Mouse (Mus musculus) stomach, embryonic 14.5 days (tissue): Measurements from ENCODE around the gene Gm11084. TPM values are rescaled to one million over a fixed set of nuclear protein-coding genes. Genes with fewer than 3 reads are reported as not detected.

Experiments used
- ATAC-seq: fragments of 200-750 bp; cut with Nextera tagmentation; 2 replicates; pipeline ENCODE4 v1.8.0; 2017; ENCODE audit warnings: low read depth, moderate TSS enrichment; ENCODE audit not compliant: insufficient number of reproducible peaks, insufficient read depth, low FRiP score
- H3K27ac ChIP-seq: fragments of 300-500 bp; sonication (generic); 2 replicates; pipeline ENCODE4 v1.5.1; 2014; ENCODE audit warnings: mild to moderate bottlenecking, low read length, moderate library complexity, mixed read lengths
- H3K27me3 ChIP-seq: fragments of 300-500 bp; sonication (generic); 2 replicates; pipeline ENCODE4 v1.6.1; 2014; ENCODE audit warnings: low read length, control low read depth, mixed read lengths; ENCODE audit not compliant: control insufficient read depth, insufficient read depth
- H3K36me3 ChIP-seq: fragments of 300-500 bp; sonication (generic); 2 replicates; pipeline ENCODE4 v1.6.1; 2014; ENCODE audit warnings: mild to moderate bottlenecking, control low read depth, low read length, moderate library complexity, mixed read lengths; ENCODE audit not compliant: control insufficient read depth, insufficient read depth
- H3K4me1 ChIP-seq: fragments of 300-500 bp; sonication (generic); 2 replicates; pipeline ENCODE4 v1.6.1; 2014; ENCODE audit warnings: low read length, control low read depth, mixed read lengths; ENCODE audit not compliant: control insufficient read depth, insufficient read depth
- H3K4me2 ChIP-seq: fragments of 300-500 bp; sonication (generic); replicated peaks from 2 replicates; pipeline ENCODE4 v1.6.1; 2014; ENCODE audit warnings: low read depth, low read length, control low read depth
- H3K4me3 ChIP-seq: fragments of 300-500 bp; sonication (generic); 2 replicates; pipeline ENCODE4 v1.5.1; 2014; ENCODE audit warnings: low read depth, low read length, control low read depth
- H3K9ac ChIP-seq: fragments of 300-500 bp; sonication (generic); replicated peaks from 2 replicates; pipeline ENCODE4 v1.6.1; 2014; ENCODE audit warnings: low read depth, mild to moderate bottlenecking, control low read depth, low read length, moderate library complexity, mixed read lengths
- H3K9me3 ChIP-seq: fragments of 300-500 bp; sonication (generic); 2 replicates; pipeline ENCODE4 v1.6.1; 2016; ENCODE audit warnings: low read depth, low read length, control low read depth; ENCODE audit not compliant: control insufficient read depth
- WGBS: fragments of 180-500 bp; shearing (Covaris S2); extraction: QIAGEN DNeasy Blood & Tissue Kit; methylation state at CpG from one replicate; pipeline ENCODE4 v1.1.7; 2014; 5-methylcytosine and 5-hydroxymethylcytosine counted together
- polyA plus RNA-seq: library from polyadenylated mRNA; unstranded; fragments of >200 nt; fragmentation: Nextera tagmentation; extraction: Ambion mirVana; gene quantifications from 2 replicates; pipeline ENCODE4 v1.2.1, GENCODE M21; 2014

The Gm11084 gene
- polyA plus RNA-seq, 1 experiment from 2014 or later = not detected

- H3K9ac ChIP-seq = peak overlapping the region; percentile 99
- no peaks in the 10 kb centered on the region; the same call in 1 of the 2 replicates for H3K36me3 ChIP-seq
- peak overlapping the region; percentile 100 for H3K27ac ChIP-seq
- H3K4me1 ChIP-seq = peaks cover 8% of the 10 kb centered on the region
- H3K4me2 ChIP-seq = peak overlapping the region; percentile 76
- WGBS = under 1% methylated on average over 35 of the region's 38 CpGs
- no peaks in the 10 kb centered on the region for H3K9me3 ChIP-seq
- no peaks in the 10 kb centered on the region for H3K27me3 ChIP-seq
- H3K4me3 ChIP-seq = peak overlapping the region; percentile 98
- ATAC-seq = peak; percentile 1; the same call in 1 of the 2 replicates
Measured at GRCm38 (mm10) chr2:72978473-72978872, 8.0 kb downstream of the Gm11084 start.

GRCm38 (mm10) chr2:72977272-72977671, 9.2 kb downstream of the Gm11084 start:
- no peaks in the 10 kb centered on the region for H3K27me3 ChIP-seq
- H3K9me3 ChIP-seq = no peaks in the 10 kb centered on the region
- 55% methylated on average over 1 of the region's 1 CpGs for WGBS
- peak overlapping the region; percentile 47 for H3K4me2 ChIP-seq
- no peak for ATAC-seq
- H3K27ac ChIP-seq = no peak overlapping the region
- H3K36me3 ChIP-seq = no peaks in the 10 kb centered on the region; the same call in 1 of the 2 replicates
- no peak overlapping the region for H3K9ac ChIP-seq
- H3K4me3 ChIP-seq = peak overlapping the region; percentile 23
- H3K4me1 ChIP-seq = peaks cover 8% of the 10 kb centered on the region

GRCm38 (mm10) chr2:72976036-72976435, 10.5 kb downstream of the Gm11084 start:
- ATAC-seq = no peak
- Histone ChIP-seq H3K9ac (no peak overlapping the region), H3K9me3 (no peaks in the 10 kb centered on the region), H3K36me3 (peaks cover 4% of the 10 kb centered on the region), H3K4me1 (peaks cover 8% of the 10 kb centered on the region), H3K4me3 (no peak overlapping the region), H3K4me2 (no peak overlapping the region), H3K27me3 (no peaks in the 10 kb centered on the region), H3K27ac (no peak overlapping the region)

- no peak overlapping the region for H3K9ac ChIP-seq
- H3K9me3 ChIP-seq = no peaks in the 10 kb centered on the region
- ATAC-seq = no peak
- WGBS = 91% methylated on average over 6 of the region's 6 CpGs
- no peak overlapping the region for H3K4me3 ChIP-seq
- no peak overlapping the region for H3K4me2 ChIP-seq
- H3K36me3 ChIP-seq = peaks cover 16% of the 10 kb centered on the region
- no peak overlapping the region for H3K27ac ChIP-seq
- no peaks in the 10 kb centered on the region for H3K27me3 ChIP-seq
- peaks cover 5% of the 10 kb centered on the region for H3K4me1 ChIP-seq
Measured at GRCm38 (mm10) chr2:72970831-72971230, 15.7 kb downstream of the Gm11084 start.

- Histone ChIP-seq H3K9ac (no peak overlapping the region), H3K36me3 (peaks cover 16% of the 10 kb centered on the region), H3K4me3 (no peak overlapping the region), H3K4me2 (no peak overlapping the region), H3K27me3 (no peaks in the 10 kb centered on the region), H3K27ac (no peak overlapping the region), H3K4me1 (no peaks in the 10 kb centered on the region), H3K9me3 (no peaks in the 10 kb centered on the region)
- no peak for ATAC-seq
- WGBS = 91% methylated on average over 4 of the region's 4 CpGs
Measured at GRCm38 (mm10) chr2:72970302-72970701, 16.2 kb downstream of the Gm11084 start.

GRCm38 (mm10) chr2:72968536-72968935, 18.0 kb downstream of the Gm11084 start:
- Histone ChIP-seq H3K36me3 (peaks cover 16% of the 10 kb centered on the region), H3K9ac (no peak overlapping the region), H3K4me1 (no peaks in the 10 kb centered on the region), H3K4me2 (no peak overlapping the region), H3K9me3 (no peaks in the 10 kb centered on the region), H3K27ac (no peak overlapping the region), H3K4me3 (no peak overlapping the region), H3K27me3 (no peaks in the 10 kb centered on the region)
- 96% methylated on average over 1 of the region's 1 CpGs for WGBS
- ATAC-seq = no peak

- WGBS = 87% methylated on average over 2 of the region's 2 CpGs
- ATAC-seq = no peak
- H3K9me3 ChIP-seq = no peaks in the 10 kb centered on the region
- no peaks in the 10 kb centered on the region for H3K4me1 ChIP-seq
- no peak overlapping the region for H3K4me2 ChIP-seq
- H3K27ac ChIP-seq = no peak overlapping the region
- no peaks in the 10 kb centered on the region for H3K27me3 ChIP-seq
- peaks cover 6% of the 10 kb centered on the region for H3K36me3 ChIP-seq
- H3K4me3 ChIP-seq = no peak overlapping the region
- H3K9ac ChIP-seq = no peak overlapping the region
Measured at GRCm38 (mm10) chr2:72965450-72965849, 21.1 kb downstream of the Gm11084 start.

GRCm38 (mm10) chr2:72956415-72956814, 30.1 kb downstream of the Gm11084 start:
- WGBS = 97% methylated on average over 3 of the region's 3 CpGs
- H3K36me3 ChIP-seq = peaks cover 14% of the 10 kb centered on the region; the same call in 1 of the 2 replicates
- H3K4me2 ChIP-seq = no peak overlapping the region

GRCm38 (mm10) chr2:72952979-72953378, 33.5 kb downstream of the Gm11084 start:
- no peak overlapping the region for H3K27ac ChIP-seq
- H3K9me3 ChIP-seq = no peaks in the 10 kb centered on the region
- no peak overlapping the region for H3K4me3 ChIP-seq
- no peak overlapping the region for H3K4me2 ChIP-seq
- H3K27me3 ChIP-seq = no peaks in the 10 kb centered on the region
- ATAC-seq = no peak
- H3K9ac ChIP-seq = no peak overlapping the region
- no peaks in the 10 kb centered on the region for H3K4me1 ChIP-seq
- 78% methylated on average over 3 of the region's 3 CpGs for WGBS
- peaks cover 8% of the 10 kb centered on the region; the same call in 1 of the 2 replicates for H3K36me3 ChIP-seq

More at GRCm38 (mm10) chr2:72956415-72956814, 30.1 kb downstream of the Gm11084 start:
- no peaks in the 10 kb centered on the region for H3K27me3 ChIP-seq
- H3K27ac ChIP-seq = no peak overlapping the region
- H3K9me3 ChIP-seq = no peaks in the 10 kb centered on the region
- no peaks in the 10 kb centered on the region for H3K4me1 ChIP-seq
- H3K9ac ChIP-seq = no peak overlapping the region
- H3K4me3 ChIP-seq = no peak overlapping the region
- no peak for ATAC-seq
